Mouse (Mus musculus): Measurements from ENCODE around the gene Il17ra.
A peak's percentile ranks its signal among the peaks of the same experiment; 100 is the strongest.

- peak; percentile 12; the same call in 1 of the 2 replicates for TF ChIP-seq CTCF (IDR thresholded peaks at IDR 0.05)
- no peak for TF ChIP-seq EP300 (IDR thresholded peaks at IDR 0.05)
Measured at GRCm38 (mm10) chr6:120486051-120486510, 23.0 kb downstream of the Il17ra start.
